Mouse (Mus musculus) small intestine, adult 2 months (tissue): ENCODE results near the gene Samsn1.

Experiments
- CTCF ChIP-seq: fragments of 200-500 bp; IDR thresholded peaks from 2 replicates; pipeline ENCODE4 v1.5.1; 2012; ENCODE audit warnings: low read depth, mild to moderate bottlenecking, control low read depth, inconsistent platforms, low read length, moderate library complexity, mixed read lengths; ENCODE audit not compliant: insufficient replicate concordance, insufficient read length; ENCODE audit errors: extremely low read depth
- POLR2A ChIP-seq: fragments of 200-500 bp; IDR thresholded peaks from 2 replicates; pipeline ENCODE4 v1.6.1; 2012; ENCODE audit warnings: low read depth, mild to moderate bottlenecking, control low read depth, inconsistent platforms, low read length, moderate library complexity

- TF ChIP-seq CTCF = no peak
- no peak for TF ChIP-seq POLR2A
These were observed 166.7 kb downstream of the Samsn1 start for GRCm38 (mm10) chr16:75855402-75855801.
